Mouse (Mus musculus) liver, embryonic 16.5 days (tissue): Measurements from ENCODE around the gene Eno3. TPM values are rescaled to one million over a fixed set of nuclear protein-coding genes. Genes with fewer than 3 reads are reported as not detected.

Experiments
- ATAC-seq: fragments of 200-750 bp; cut with Nextera tagmentation; 2 replicates; pipeline ENCODE4 v1.8.0; 2017; ENCODE audit warnings: low read depth, mild to moderate bottlenecking, moderate number of reproducible peaks, moderate library complexity
- H3K27ac ChIP-seq: fragments of 300-500 bp; sonication (generic); 2 replicates; pipeline ENCODE4 v1.5.1; 2014; ENCODE audit warnings: mild to moderate bottlenecking, low read length
- H3K27me3 ChIP-seq: fragments of 300-500 bp; sonication (generic); 2 replicates; pipeline ENCODE4 v1.6.1; 2014; ENCODE audit warnings: low read depth, low read length, mixed read lengths; ENCODE audit not compliant: control insufficient read depth, insufficient read depth
- H3K36me3 ChIP-seq: fragments of 300-500 bp; sonication (generic); 2 replicates; pipeline ENCODE4 v1.6.1; 2014; ENCODE audit warnings: mild to moderate bottlenecking; ENCODE audit not compliant: control insufficient read depth, insufficient read depth
- H3K4me1 ChIP-seq: fragments of 300-500 bp; sonication (generic); 2 replicates; pipeline ENCODE4 v1.6.1; 2014; ENCODE audit warnings: low read depth, low read length, mixed read lengths; ENCODE audit not compliant: control insufficient read depth
- H3K4me2 ChIP-seq: fragments of 300-500 bp; sonication (generic); 2 replicates; pipeline ENCODE4 v1.6.1; 2014; ENCODE audit warnings: low read depth, low read length, mixed read lengths
- H3K4me3 ChIP-seq: fragments of 300-500 bp; sonication (generic); 2 replicates; pipeline ENCODE4 v1.5.1; 2014; ENCODE audit warnings: low read depth, mild to moderate bottlenecking, low read length
- H3K9ac ChIP-seq: fragments of 300-500 bp; sonication (generic); 2 replicates; pipeline ENCODE4 v1.6.1; 2014; ENCODE audit warnings: low read depth, low read length
- H3K9me3 ChIP-seq: fragments of 300-500 bp; sonication (generic); replicated peaks from 2 replicates; pipeline ENCODE4 v1.6.1; 2016; ENCODE audit warnings: low read length; ENCODE audit not compliant: control insufficient read depth
- WGBS: fragments of 180-500 bp; shearing (Covaris S2); extraction: QIAGEN DNeasy Blood & Tissue Kit; methylation state at CpG from one replicate; pipeline ENCODE4 v1.1.7; 2014; ENCODE audit not compliant: insufficient replicate concordance; 5-methylcytosine and 5-hydroxymethylcytosine counted together
- polyA plus RNA-seq: library from polyadenylated mRNA; unstranded; fragments of >200 nt; fragmentation: Nextera tagmentation; extraction: Ambion mirVana; gene quantifications from 2 replicates; pipeline ENCODE4 v1.2.1, GENCODE M21; 2015

Eno3 gene
- 11.6 and 22.1 TPM in 2 replicates for polyA plus RNA-seq

- peak within 1 kb of the TSS; percentile 99 for H3K4me3 ChIP-seq
- WGBS: 17% methylated on average over 3 of the region's 3 CpGs
Measured at GRCm38 (mm10) chr11:70656964-70657363, at the start of gene Eno3. Gene Eno3 (plus strand): TSS chr11:70657202.

GRCm38 (mm10) chr11:70607611-70608010 is 49.4 kb upstream of the Eno3 start:
- Histone ChIP-seq H3K4me1 (no peaks in the 10 kb centered on the region), H3K36me3 (peaks cover 2% of the 10 kb centered on the region), H3K4me3 (no peak overlapping the region), H3K9me3 (no peaks in the 10 kb centered on the region), H3K27ac (no peak overlapping the region), H3K9ac (no peak overlapping the region), H3K4me2 (no peak overlapping the region), H3K27me3 (no peaks in the 10 kb centered on the region)
- WGBS: 61% methylated on average over 9 of the region's 9 CpGs
- no peak for ATAC-seq

More at GRCm38 (mm10) chr11:70656964-70657363, at the start of gene Eno3:
- Histone ChIP-seq H3K9me3 (no peaks in the 10 kb centered on the region), H3K9ac (peak within 1 kb of the TSS; percentile 100), H3K4me1 (peaks cover 31% of the 10 kb centered on the region), H3K27ac (peak within 1 kb of the TSS; percentile 99), H3K4me2 (peak within 1 kb of the TSS; percentile 92), H3K36me3 (peaks cover 7% of the 10 kb centered on the region), H3K27me3 (peaks cover 2% of the 10 kb centered on the region; the same call in 1 of the 2 replicates)
- ATAC-seq: no peak

GRCm38 (mm10) chr11:70608381-70609066 is 48.5 kb upstream of the Eno3 start:
- H3K36me3 ChIP-seq: peaks cover 2% of the 10 kb centered on the region
- no peak overlapping the region for H3K4me2 ChIP-seq
- no peak overlapping the region for H3K9ac ChIP-seq
- no peak overlapping the region for H3K27ac ChIP-seq
- H3K4me3 ChIP-seq: no peak overlapping the region
- no peaks in the 10 kb centered on the region for H3K4me1 ChIP-seq
- no peaks in the 10 kb centered on the region for H3K27me3 ChIP-seq
- 75% methylated on average over 26 of the region's 26 CpGs for WGBS
- no peaks in the 10 kb centered on the region for H3K9me3 ChIP-seq
- ATAC-seq: no peak

- H3K9ac ChIP-seq: no peak overlapping the region
- no peak overlapping the region for H3K27ac ChIP-seq
- WGBS: 68% methylated on average over 4 of the region's 4 CpGs
- peaks cover 2% of the 10 kb centered on the region; the same call in 1 of the 2 replicates for H3K36me3 ChIP-seq
- no peak overlapping the region for H3K4me2 ChIP-seq
- no peak for ATAC-seq
- no peaks in the 10 kb centered on the region for H3K9me3 ChIP-seq
- H3K4me1 ChIP-seq: peaks cover 10% of the 10 kb centered on the region
- H3K27me3 ChIP-seq: no peaks in the 10 kb centered on the region
- no peak overlapping the region for H3K4me3 ChIP-seq
Measured at GRCm38 (mm10) chr11:70610752-70611151, 46.2 kb upstream of the Eno3 start.

GRCm38 (mm10) chr11:70612505-70612904 is 44.5 kb upstream of the Eno3 start:
- no peaks in the 10 kb centered on the region for H3K9me3 ChIP-seq
- H3K36me3 ChIP-seq: no peaks in the 10 kb centered on the region; the same call in 1 of the 2 replicates
- H3K4me1 ChIP-seq: peaks cover 10% of the 10 kb centered on the region
- H3K9ac ChIP-seq: no peak overlapping the region
- no peak overlapping the region for H3K4me2 ChIP-seq
- no peaks in the 10 kb centered on the region; the same call in 1 of the 2 replicates for H3K27me3 ChIP-seq
- ATAC-seq: no peak
- H3K27ac ChIP-seq: no peak overlapping the region
- 79% methylated on average over 7 of the region's 7 CpGs for WGBS
- H3K4me3 ChIP-seq: no peak overlapping the region

- H3K9me3 ChIP-seq: no peaks in the 10 kb centered on the region
- H3K4me3 ChIP-seq: peak overlapping the region; percentile 60
- peak; percentile 86 for ATAC-seq
- peak overlapping the region; percentile 89 for H3K4me2 ChIP-seq
- peak overlapping the region; percentile 53 for H3K9ac ChIP-seq
- no peaks in the 10 kb centered on the region; the same call in 1 of the 2 replicates for H3K36me3 ChIP-seq
- H3K4me1 ChIP-seq: peaks cover 10% of the 10 kb centered on the region
- under 1% methylated on average over 17 of the region's 17 CpGs for WGBS
- H3K27me3 ChIP-seq: no peaks in the 10 kb centered on the region; the same call in 1 of the 2 replicates
- 0 out of 2 replicates have a peak overlapping the region, but pooled peaks have one; percentile 16 for H3K27ac ChIP-seq
Measured at GRCm38 (mm10) chr11:70615074-70615473, 41.9 kb upstream of the Eno3 start.

- Histone ChIP-seq H3K4me2 (peak within 1 kb of the TSS; percentile 89), H3K27me3 (no peaks in the 10 kb centered on the region; the same call in 1 of the 2 replicates), H3K36me3 (no peaks in the 10 kb centered on the region; the same call in 1 of the 2 replicates), H3K4me1 (peaks cover 10% of the 10 kb centered on the region), H3K9ac (peak within 1 kb of the TSS; percentile 53), H3K27ac (0 out of 2 replicates have a peak within 1 kb of the TSS, but pooled peaks have one; percentile 16), H3K4me3 (peak within 1 kb of the TSS; percentile 60), H3K9me3 (no peaks in the 10 kb centered on the region)
- ATAC-seq: 0 out of 2 replicates have a peak, but pooled peaks have one; percentile 9
- WGBS: 15% methylated on average over 21 of the region's 21 CpGs
Measured at GRCm38 (mm10) chr11:70615516-70616093, 41.4 kb upstream of the Eno3 start, which contains the start of gene 4930544D05Rik. Gene 4930544D05Rik (plus strand): TSS chr11:70615848.

- Histone ChIP-seq H3K27me3 (no peaks in the 10 kb centered on the region; the same call in 1 of the 2 replicates), H3K4me1 (peaks cover 10% of the 10 kb centered on the region), H3K27ac (no peak within 1 kb of the TSS), H3K9me3 (no peaks in the 10 kb centered on the region), H3K36me3 (no peaks in the 10 kb centered on the region), H3K9ac (no peak within 1 kb of the TSS), H3K4me3 (no peak within 1 kb of the TSS), H3K4me2 (no peak within 1 kb of the TSS)
- no peak for ATAC-seq
- WGBS: 36% methylated on average over 1 of the region's 1 CpGs
Measured at GRCm38 (mm10) chr11:70619101-70619500, 37.9 kb upstream of the Eno3 start, which contains the start of gene Chrne. Gene Chrne (minus strand): TSS chr11:70619216.
